Mouse (Mus musculus): ENCODE results near the gene Gnai2. TPM values are rescaled to one million over a fixed set of nuclear protein-coding genes. Genes with fewer than 3 reads are reported as not detected.

Gnai2 gene
- polyA plus RNA-seq, 1 experiment from 2014 or later: 234 TPM

DNA sequence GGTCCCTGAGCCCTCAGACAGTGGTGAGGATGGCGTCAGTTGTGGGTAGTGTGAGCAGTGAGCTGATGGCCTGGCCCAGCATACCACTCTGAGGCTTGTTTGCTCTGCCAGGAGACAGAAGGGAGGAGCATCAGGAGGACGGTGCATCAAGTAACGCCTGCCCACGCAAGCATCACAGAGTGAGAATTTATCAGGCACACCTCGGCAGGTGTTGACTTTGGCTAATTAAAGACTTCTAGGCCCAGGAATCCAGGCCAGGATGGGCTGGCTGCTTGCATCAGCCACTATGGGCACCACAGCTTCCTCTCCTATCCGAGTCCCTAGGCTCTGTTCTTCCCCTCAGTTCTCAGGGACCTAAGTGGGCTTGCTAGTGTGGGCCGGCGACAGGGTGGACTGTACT, 27.2 kb upstream of the Gnai2 start:
- Histone ChIP-seq H3K4me2 (ENCODE audit: low read depth, low read length) (no peak overlapping the region), H3K4me1 (ENCODE audit: control insufficient read depth, insufficient read depth, low read length) (peaks cover 20% of the 10 kb centered on the region), H3K27me3 (ENCODE audit: control insufficient read depth, insufficient read depth, low read length) (peaks cover 17% of the 10 kb centered on the region), H3K9me3 (ENCODE audit: control insufficient read depth, low read length) (no peaks in the 10 kb centered on the region), H3K9ac (replicated peaks; ENCODE audit: low read depth, low read length) (no peak overlapping the region), H3K4me3 (ENCODE audit: low read depth, low read length) (no peak overlapping the region), H3K27ac (ENCODE audit: low read depth, low read length) (no peak overlapping the region), H3K36me3 (ENCODE audit: control insufficient read depth, insufficient read depth, low read length) (no peaks in the 10 kb centered on the region)
- 88% methylated on average over 8 of the region's 8 CpGs for WGBS
- no peak for ATAC-seq (ENCODE audit: low read depth)

DNA sequence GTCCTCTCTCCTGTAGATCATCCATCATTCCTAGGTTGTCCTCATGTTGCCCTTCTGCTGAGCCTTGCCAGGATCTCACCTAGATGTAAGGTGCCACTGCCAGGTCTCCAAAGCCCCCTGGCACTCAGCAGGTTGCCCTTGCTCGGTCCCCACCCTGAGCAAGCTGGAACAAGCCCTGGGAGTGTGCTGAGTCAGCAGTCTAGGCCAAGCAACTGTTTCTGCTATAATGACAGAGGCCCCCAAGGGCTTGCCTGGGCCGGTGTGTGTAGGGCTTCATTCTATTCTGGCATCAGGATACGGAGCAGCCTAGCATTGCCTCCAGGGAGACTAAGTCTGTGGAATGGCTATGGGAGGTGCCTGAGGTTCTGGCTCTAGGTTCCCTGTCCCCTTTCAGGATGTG, 25.6 kb upstream of the Gnai2 start:
- H3K4me2 ChIP-seq (ENCODE audit: low read depth, low read length): no peak overlapping the region
- H3K4me3 ChIP-seq (ENCODE audit: low read depth, low read length): no peak overlapping the region
- H3K36me3 ChIP-seq (ENCODE audit: control insufficient read depth, insufficient read depth, low read length): no peaks in the 10 kb centered on the region
- H3K9ac ChIP-seq (replicated peaks; ENCODE audit: low read depth, low read length): no peak overlapping the region
- WGBS: 44% methylated on average over 3 of the region's 3 CpGs
- no peak for ATAC-seq (ENCODE audit: low read depth)
- H3K27me3 ChIP-seq (ENCODE audit: control insufficient read depth, insufficient read depth, low read length): peaks cover 7% of the 10 kb centered on the region
- no peaks in the 10 kb centered on the region for H3K9me3 ChIP-seq (ENCODE audit: control insufficient read depth, low read length)
- H3K27ac ChIP-seq (ENCODE audit: low read depth, low read length): no peak overlapping the region
- H3K4me1 ChIP-seq (ENCODE audit: control insufficient read depth, insufficient read depth, low read length): peaks cover 8% of the 10 kb centered on the region

DNA sequence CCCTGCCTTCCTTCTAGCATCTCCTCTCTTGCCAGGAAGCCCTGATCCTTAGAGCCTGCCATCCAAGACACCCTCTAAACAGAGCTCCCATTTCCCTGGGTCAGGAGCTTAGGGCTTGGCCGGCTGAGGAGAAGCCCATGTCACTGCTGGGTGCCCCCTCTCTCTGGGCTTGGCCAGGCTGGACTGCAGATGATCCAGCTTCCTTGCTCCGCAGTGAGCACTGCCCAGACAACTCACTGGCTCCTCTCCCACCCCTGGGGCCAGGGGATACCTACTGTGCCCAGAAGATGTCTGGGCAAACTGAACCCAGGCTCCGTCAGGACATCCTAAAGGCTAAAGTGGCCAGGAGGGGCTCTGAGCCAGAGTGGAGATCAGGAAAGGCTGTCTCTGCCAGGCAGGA, 24.8 kb upstream of the Gnai2 start:
- Histone ChIP-seq H3K4me2 (ENCODE audit: low read depth, low read length) (no peak overlapping the region), H3K4me1 (ENCODE audit: control insufficient read depth, insufficient read depth, low read length) (peaks cover 8% of the 10 kb centered on the region), H3K27me3 (ENCODE audit: control insufficient read depth, insufficient read depth, low read length) (no peaks in the 10 kb centered on the region), H3K9me3 (ENCODE audit: control insufficient read depth, low read length) (no peaks in the 10 kb centered on the region), H3K36me3 (ENCODE audit: control insufficient read depth, insufficient read depth, low read length) (no peaks in the 10 kb centered on the region), H3K9ac (replicated peaks; ENCODE audit: low read depth, low read length) (no peak overlapping the region), H3K4me3 (ENCODE audit: low read depth, low read length) (no peak overlapping the region), H3K27ac (ENCODE audit: low read depth, low read length) (peak overlapping the region; percentile 36; the same call in 1 of the 2 replicates)
- 66% methylated on average over 3 of the region's 3 CpGs for WGBS
- peak; percentile 10; the same call in 1 of the 2 replicates for ATAC-seq (ENCODE audit: low read depth)

DNA sequence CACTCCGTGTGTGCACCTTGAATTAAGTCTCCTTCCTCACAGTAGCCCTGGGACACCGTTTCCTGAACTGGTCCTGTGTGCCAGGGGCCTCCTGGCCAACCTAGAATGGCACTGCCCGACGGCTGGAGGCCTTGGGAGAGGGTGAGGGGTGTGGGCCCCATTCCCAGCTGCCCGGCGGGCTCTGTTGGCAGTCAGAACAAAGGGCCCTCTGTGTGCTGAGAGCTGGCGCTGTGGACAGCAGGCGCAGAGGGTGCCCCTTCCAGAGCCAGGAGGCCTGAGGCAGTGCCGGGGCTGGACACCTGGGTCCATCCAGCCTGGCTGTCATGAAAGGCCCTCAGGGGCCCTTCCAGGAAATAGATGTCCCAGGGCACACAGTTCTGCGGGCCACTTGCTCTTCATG, 24.4 kb upstream of the Gnai2 start:
- ATAC-seq (ENCODE audit: low read depth): peak; percentile 59; the same call in 1 of the 2 replicates

DNA sequence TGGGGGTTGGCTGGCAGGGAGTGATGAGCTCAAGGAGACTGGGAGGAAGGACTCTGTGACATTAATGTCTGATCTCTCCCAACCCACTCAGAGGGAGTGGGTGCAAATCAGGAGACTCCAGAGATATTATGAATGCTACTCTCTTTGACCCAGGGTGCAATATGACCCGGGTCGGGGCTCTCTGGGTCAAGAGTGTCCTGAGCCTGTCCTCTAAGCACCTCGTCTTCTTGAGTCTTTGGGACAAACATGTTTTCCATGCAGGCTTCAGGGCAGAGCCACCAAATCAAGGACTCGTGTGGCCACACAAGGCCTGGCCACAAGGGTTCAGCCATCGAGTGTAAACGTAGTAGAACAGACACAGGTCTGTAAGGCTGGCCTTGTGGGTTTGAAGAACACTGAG, 22.9 kb upstream of the Gnai2 start:
- Histone ChIP-seq H3K27ac (ENCODE audit: low read depth, low read length) (no peak overlapping the region), H3K36me3 (ENCODE audit: control insufficient read depth, insufficient read depth, low read length) (no peaks in the 10 kb centered on the region), H3K4me2 (ENCODE audit: low read depth, low read length) (no peak overlapping the region), H3K9me3 (ENCODE audit: control insufficient read depth, low read length) (no peaks in the 10 kb centered on the region), H3K4me1 (ENCODE audit: control insufficient read depth, insufficient read depth, low read length) (peaks cover 4% of the 10 kb centered on the region; the same call in 1 of the 2 replicates), H3K4me3 (ENCODE audit: low read depth, low read length) (no peak overlapping the region), H3K27me3 (ENCODE audit: control insufficient read depth, insufficient read depth, low read length) (no peaks in the 10 kb centered on the region), H3K9ac (replicated peaks; ENCODE audit: low read depth, low read length) (no peak overlapping the region)
- no peak for ATAC-seq (ENCODE audit: low read depth)
- 89% methylated on average over 6 of the region's 6 CpGs for WGBS

More for the DNA sequence above, 24.4 kb upstream of the Gnai2 start:
- Histone ChIP-seq H3K9ac (replicated peaks; ENCODE audit: low read depth, low read length) (no peak overlapping the region), H3K4me2 (ENCODE audit: low read depth, low read length) (no peak overlapping the region), H3K27ac (ENCODE audit: low read depth, low read length) (peak overlapping the region; percentile 36; the same call in 1 of the 2 replicates), H3K4me3 (ENCODE audit: low read depth, low read length) (no peak overlapping the region), H3K4me1 (ENCODE audit: control insufficient read depth, insufficient read depth, low read length) (peaks cover 8% of the 10 kb centered on the region), H3K27me3 (ENCODE audit: control insufficient read depth, insufficient read depth, low read length) (no peaks in the 10 kb centered on the region), H3K9me3 (ENCODE audit: control insufficient read depth, low read length) (no peaks in the 10 kb centered on the region), H3K36me3 (ENCODE audit: control insufficient read depth, insufficient read depth, low read length) (no peaks in the 10 kb centered on the region)
- 61% methylated on average over 10 of the region's 10 CpGs for WGBS

DNA sequence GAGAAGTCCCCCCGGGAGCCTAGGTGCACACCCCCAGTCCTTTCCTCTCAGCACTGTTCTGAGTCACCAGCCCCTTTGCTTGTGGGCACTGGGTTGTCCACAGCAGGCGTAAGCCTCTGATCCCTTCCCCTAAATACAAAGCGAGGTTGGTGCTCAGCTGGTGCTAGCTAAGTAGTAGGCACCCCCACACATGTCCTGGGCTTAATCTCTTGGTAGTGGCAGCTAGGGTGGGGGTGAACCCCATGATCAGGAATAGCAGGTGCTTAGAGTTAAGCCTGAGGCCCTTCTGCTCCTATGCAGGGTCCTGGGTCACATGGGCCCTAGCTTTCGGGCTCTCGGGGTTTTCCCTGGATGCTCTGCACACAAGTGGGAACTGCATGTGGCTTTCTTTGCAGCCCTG, 22.0 kb upstream of the Gnai2 start:
- no peak for ATAC-seq (ENCODE audit: low read depth)
- Histone ChIP-seq H3K27me3 (ENCODE audit: control insufficient read depth, insufficient read depth, low read length) (no peaks in the 10 kb centered on the region), H3K9me3 (ENCODE audit: control insufficient read depth, low read length) (no peaks in the 10 kb centered on the region), H3K4me1 (ENCODE audit: control insufficient read depth, insufficient read depth, low read length) (peaks cover 4% of the 10 kb centered on the region; the same call in 1 of the 2 replicates), H3K4me3 (ENCODE audit: low read depth, low read length) (no peak overlapping the region), H3K4me2 (ENCODE audit: low read depth, low read length) (no peak overlapping the region), H3K9ac (replicated peaks; ENCODE audit: low read depth, low read length) (no peak overlapping the region), H3K36me3 (ENCODE audit: control insufficient read depth, insufficient read depth, low read length) (no peaks in the 10 kb centered on the region), H3K27ac (ENCODE audit: low read depth, low read length) (no peak overlapping the region)
- WGBS: 95% methylated on average over 5 of the region's 5 CpGs

DNA sequence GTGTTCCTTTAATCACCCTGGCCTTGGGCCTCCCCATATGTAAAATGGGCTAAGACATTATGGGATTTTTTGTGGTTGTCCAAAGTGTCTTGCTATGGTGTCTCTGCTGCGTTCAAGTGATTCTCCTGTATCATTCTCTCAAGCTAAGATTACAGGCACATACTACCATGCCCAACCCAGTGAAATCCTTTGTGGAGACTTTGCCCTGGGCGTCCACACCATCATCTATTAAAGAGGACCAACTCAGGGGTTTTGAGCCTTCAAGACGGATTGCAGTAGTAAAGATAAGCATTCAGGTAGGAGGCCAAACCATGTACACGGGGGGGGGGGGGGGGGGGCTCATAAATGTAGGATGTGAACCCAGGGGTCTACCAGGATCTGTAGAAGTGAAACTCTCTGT, 19.4 kb upstream of the Gnai2 start:
- Histone ChIP-seq H3K4me3 (ENCODE audit: low read depth, low read length) (no peak overlapping the region), H3K4me2 (ENCODE audit: low read depth, low read length) (no peak overlapping the region), H3K9me3 (ENCODE audit: control insufficient read depth, low read length) (no peaks in the 10 kb centered on the region), H3K27ac (ENCODE audit: low read depth, low read length) (no peak overlapping the region), H3K4me1 (ENCODE audit: control insufficient read depth, insufficient read depth, low read length) (no peaks in the 10 kb centered on the region), H3K9ac (replicated peaks; ENCODE audit: low read depth, low read length) (no peak overlapping the region), H3K27me3 (ENCODE audit: control insufficient read depth, insufficient read depth, low read length) (no peaks in the 10 kb centered on the region), H3K36me3 (ENCODE audit: control insufficient read depth, insufficient read depth, low read length) (no peaks in the 10 kb centered on the region)
- WGBS: 82% methylated on average over 4 of the region's 4 CpGs
- no peak for ATAC-seq (ENCODE audit: low read depth)

DNA sequence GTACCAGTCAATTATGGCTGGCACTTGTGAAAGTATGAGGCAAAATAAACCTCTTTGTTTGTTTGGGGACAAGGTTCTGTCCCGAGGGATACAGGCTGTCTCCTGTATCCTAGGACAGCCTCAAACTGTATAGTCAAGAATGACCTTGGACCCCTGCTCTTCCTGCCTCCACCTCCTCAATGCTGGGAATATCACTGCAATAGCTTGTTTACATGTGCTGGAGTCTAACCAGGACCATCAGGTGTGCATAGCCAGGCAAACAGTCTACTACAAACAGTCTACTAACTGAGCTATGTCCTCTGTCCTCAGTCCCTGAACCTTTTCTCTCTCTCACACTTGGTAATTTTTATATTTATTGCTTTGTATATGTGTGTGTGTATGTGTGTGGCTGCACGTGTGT, 18.3 kb upstream of the Gnai2 start:
- H3K27me3 ChIP-seq (ENCODE audit: control insufficient read depth, insufficient read depth, low read length): no peaks in the 10 kb centered on the region
- no peak overlapping the region for H3K9ac ChIP-seq (replicated peaks; ENCODE audit: low read depth, low read length)
- ATAC-seq (ENCODE audit: low read depth): no peak
- H3K4me3 ChIP-seq (ENCODE audit: low read depth, low read length): no peak overlapping the region
- no peaks in the 10 kb centered on the region for H3K36me3 ChIP-seq (ENCODE audit: control insufficient read depth, insufficient read depth, low read length)
- no peak overlapping the region for H3K27ac ChIP-seq (ENCODE audit: low read depth, low read length)
- 81% methylated on average over 2 of the region's 2 CpGs for WGBS
- H3K9me3 ChIP-seq (ENCODE audit: control insufficient read depth, low read length): no peaks in the 10 kb centered on the region
- no peak overlapping the region for H3K4me2 ChIP-seq (ENCODE audit: low read depth, low read length)
- no peaks in the 10 kb centered on the region for H3K4me1 ChIP-seq (ENCODE audit: control insufficient read depth, insufficient read depth, low read length)

DNA sequence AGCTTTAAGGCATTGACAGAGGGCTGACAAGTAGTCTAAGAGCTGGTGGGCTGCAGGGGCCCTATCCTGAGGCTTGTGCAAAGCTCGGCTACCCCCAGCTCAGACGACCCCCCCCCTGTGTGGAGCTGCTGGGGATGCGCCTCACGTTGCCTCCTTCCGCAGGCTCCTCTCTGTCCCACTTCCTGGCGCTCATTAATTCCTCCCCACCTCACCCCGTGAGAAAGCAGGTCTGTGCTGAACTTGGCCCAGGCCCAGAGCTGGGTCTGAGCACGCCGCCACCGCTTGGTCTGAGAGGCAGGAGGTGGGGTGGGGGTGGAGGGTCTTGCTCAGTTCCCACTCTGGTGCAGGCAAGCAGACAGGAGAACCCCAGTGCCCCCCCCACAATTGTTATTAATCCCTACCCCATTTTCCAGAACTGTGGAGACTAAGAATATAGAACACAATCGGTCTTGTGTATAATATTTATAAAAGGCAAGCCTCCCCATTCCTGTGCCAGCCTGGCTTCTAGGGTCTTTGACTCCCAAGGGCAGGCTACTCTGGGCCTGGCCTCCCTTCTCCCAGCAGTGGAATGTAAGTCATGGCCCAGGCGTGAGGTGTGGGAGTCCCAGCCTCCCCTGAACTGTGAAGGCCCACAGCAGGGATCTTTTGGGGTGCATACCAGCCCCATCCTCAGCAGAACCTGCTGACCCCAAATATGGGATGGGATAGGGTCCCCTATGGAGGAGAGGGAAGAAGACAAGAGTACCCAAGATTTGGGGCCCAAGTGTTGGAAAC, 15.7 kb upstream of the Gnai2 start:
- H3K4me2 ChIP-seq (ENCODE audit: low read depth, low read length): no peak overlapping the region
- H3K36me3 ChIP-seq (ENCODE audit: control insufficient read depth, insufficient read depth, low read length): no peaks in the 10 kb centered on the region
- 31% methylated on average over 12 of the region's 12 CpGs for WGBS
- H3K27ac ChIP-seq (ENCODE audit: low read depth, low read length): no peak overlapping the region; the same call in none of the 2 replicates
- no peak overlapping the region for H3K9ac ChIP-seq (replicated peaks; ENCODE audit: low read depth, low read length)
- H3K27me3 ChIP-seq (ENCODE audit: control insufficient read depth, insufficient read depth, low read length): no peaks in the 10 kb centered on the region
- H3K9me3 ChIP-seq (ENCODE audit: control insufficient read depth, low read length): no peaks in the 10 kb centered on the region
- no peak overlapping the region for H3K4me3 ChIP-seq (ENCODE audit: low read depth, low read length)
- H3K4me1 ChIP-seq (ENCODE audit: control insufficient read depth, insufficient read depth, low read length): no peaks in the 10 kb centered on the region
- peak; percentile 85 for ATAC-seq (ENCODE audit: low read depth)

Measured in neural tube, embryonic 14.5 days (tissue).